16 mouse cellular contexts compared by ENCODE assay signal in genomic region chr10:94771496-94771895, GRCm38 (mm10).
DNase-seq lines count a peak whose midpoint lies in the region; ATAC-seq and TF ChIP-seq lines count a peak whose summit lies in the region.
"Had no signal": no experiment of that assay in that cellular context is flagged by ENCODE, and none has a peak within 500 bp of the region (broad histone marks: within the 10 kb centered on the region; RNA-seq: fewer than 3 reads in every experiment).

No protein-coding gene starts in this region.

- peaks cover 8% of the 10 kb centered on the region; the same call in 1 of the 2 replicates for H3K36me3 ChIP-seq in midbrain, embryonic 13.5 days

- no peaks in the 10 kb centered on the region for H3K9me3 ChIP-seq in midbrain, embryonic 13.5 days
- H3K9me3 ChIP-seq: forebrain, embryonic 12.5 days; kidney, embryonic 15.5 days; limb, embryonic 13.5 days; neural tube, embryonic 15.5 days had no signal

- ATAC-seq in activated CD4-positive, CD25-positive, alpha-beta regulatory T cell, adult 4 months = no peak
- no peak for ATAC-seq in midbrain, embryonic 13.5 days

- no peak overlapping the region for H3K4me3 ChIP-seq in bone marrow macrophage, adult 2 months (ENCODE audit: insufficient read depth, low read length)
- no peak overlapping the region for H3K4me3 ChIP-seq in midbrain, embryonic 13.5 days (replicated peaks)
- H3K4me3 ChIP-seq: forebrain, embryonic 12.5 days; kidney, embryonic 15.5 days; limb, embryonic 13.5 days; neural tube, embryonic 15.5 days had no signal

- no peak for TF ChIP-seq CTCF in bone marrow macrophage, adult 2 months (IDR thresholded peaks at IDR 0.05; ENCODE audit: low read depth, low read length)

- H3K27me3 ChIP-seq in midbrain, embryonic 13.5 days = no peaks in the 10 kb centered on the region
- H3K27me3 ChIP-seq: forebrain, embryonic 12.5 days; kidney, embryonic 15.5 days; limb, embryonic 13.5 days; neural tube, embryonic 15.5 days had no signal

- peaks cover 5% of the 10 kb centered on the region for H3K4me1 ChIP-seq in bone marrow macrophage, adult 2 months (ENCODE audit: control insufficient read depth, insufficient read depth, low read length)
- no peaks in the 10 kb centered on the region for H3K4me1 ChIP-seq in midbrain, embryonic 13.5 days (replicated peaks)
- H3K4me1 ChIP-seq: forebrain, embryonic 12.5 days; kidney, embryonic 15.5 days; neural tube, embryonic 15.5 days had no signal

- no peak overlapping the region for H3K4me2 ChIP-seq in midbrain, embryonic 13.5 days (replicated peaks)
- H3K4me2 ChIP-seq: forebrain, embryonic 12.5 days; kidney, embryonic 15.5 days; limb, embryonic 13.5 days; neural tube, embryonic 15.5 days had no signal

- peak; percentile 24 to 43 for DNase-seq in frontal cortex, postnatal 36 days (ENCODE audit: low spot score in 2 of 2)
- no peak for DNase-seq in frontal cortex, postnatal 25 days (ENCODE audit: low spot score in 2 of 2)
- DNase-seq in right cerebral cortex, adult 18-20 months = peak; percentile 62
- DNase-seq in right cerebral cortex, postnatal 25 days = no peak
- DNase-seq: cerebellum, adult 8-10 months; heart, postnatal 10 days; lung, postnatal 36 days; right cerebral cortex, postnatal 4 days; thymus, postnatal 36 days had no signal

- 85% methylated on average over 3 of the region's 3 CpGs for WGBS in midbrain, embryonic 13.5 days

- no peak for TF ChIP-seq POLR2A in bone marrow macrophage, adult 2 months (IDR thresholded peaks at IDR 0.05; ENCODE audit: borderline replicate concordance, low read depth, low read length)

- H3K27ac ChIP-seq in bone marrow macrophage, adult 2 months (ENCODE audit: insufficient read depth, low read depth, low read length) = 0 out of 2 replicates have a peak overlapping the region, but pooled peaks have one; percentile 38
- H3K27ac ChIP-seq in midbrain, embryonic 13.5 days = no peak overlapping the region
- H3K27ac ChIP-seq: forebrain, embryonic 12.5 days; kidney, embryonic 15.5 days; limb, embryonic 13.5 days; neural tube, embryonic 15.5 days had no signal

- no peak overlapping the region for H3K9ac ChIP-seq in midbrain, embryonic 13.5 days (replicated peaks)
- H3K9ac ChIP-seq: forebrain, embryonic 12.5 days; kidney, embryonic 15.5 days; limb, embryonic 13.5 days; neural tube, embryonic 15.5 days had no signal

Comparison
In these comparisons a context has a peak if more than half of its experiments do, and no peak if none do; other contexts are left out.
1. DNase-seq: peak in frontal cortex, postnatal 36 days (2 of 2) and right cerebral cortex, adult 18-20 months (single experiment); none in frontal cortex, postnatal 25 days (0 of 2) and right cerebral cortex, postnatal 25 days (single experiment).